Mouse (Mus musculus): ENCODE measurements at regions not wholly inside any gene's neighbourhood (a gene's known extent, or its start where the extent isn't known, plus 50 kb on each side); places are given as distances from the start of the nearest gene placed in this dataset.

GRCm38 (mm10) chr12:49814653-49815052, 429.7 kb downstream of the Gm43517 start:
- no peaks in the 10 kb centered on the region for H3K27me3 ChIP-seq (ENCODE audit: control insufficient read depth, insufficient read depth, low read length)
- TF ChIP-seq POLR2A (IDR thresholded peaks at IDR 0.05; ENCODE audit: borderline replicate concordance, insufficient read depth, low read length) (no peak), CTCF (IDR thresholded peaks at IDR 0.05; ENCODE audit: borderline replicate concordance, insufficient read depth, low read depth, low read length) (no peak)
- no peaks in the 10 kb centered on the region for H3K4me1 ChIP-seq (ENCODE audit: control insufficient read depth, insufficient read depth, low read length)
- no peak overlapping the region for H3K4me3 ChIP-seq (replicated peaks; ENCODE audit: insufficient read depth, low read depth, low read length)
- no peak overlapping the region for H3K27ac ChIP-seq (ENCODE audit: insufficient read depth, low read length)
- DNase-seq, result no peak
- WGBS, result 12% methylated on average over 3 of the region's 3 CpGs

- Histone ChIP-seq H3K4me3 (replicated peaks; ENCODE audit: insufficient read depth, low read depth, low read length) (no peak overlapping the region), H3K27me3 (ENCODE audit: control insufficient read depth, insufficient read depth, low read length) (no peaks in the 10 kb centered on the region), H3K4me1 (ENCODE audit: control insufficient read depth, insufficient read depth, low read length) (no peaks in the 10 kb centered on the region), H3K27ac (ENCODE audit: insufficient read depth, low read length) (no peak overlapping the region)
- TF ChIP-seq CTCF (IDR thresholded peaks at IDR 0.05; ENCODE audit: borderline replicate concordance, insufficient read depth, low read depth, low read length) (no peak), POLR2A (IDR thresholded peaks at IDR 0.05; ENCODE audit: borderline replicate concordance, insufficient read depth, low read length) (no peak)
- WGBS, result 73% methylated on average over 3 of the region's 3 CpGs
- no peak for DNase-seq
Measured at GRCm38 (mm10) chr12:49827769-49828168, 442.8 kb downstream of the Gm43517 start.

- TF ChIP-seq POLR2A (IDR thresholded peaks at IDR 0.05; ENCODE audit: borderline replicate concordance, insufficient read depth, low read length) (no peak), CTCF (IDR thresholded peaks at IDR 0.05; ENCODE audit: borderline replicate concordance, insufficient read depth, low read depth, low read length) (no peak)
- Histone ChIP-seq H3K27ac (ENCODE audit: insufficient read depth, low read length) (no peak overlapping the region), H3K4me1 (ENCODE audit: control insufficient read depth, insufficient read depth, low read length) (no peaks in the 10 kb centered on the region), H3K4me3 (replicated peaks; ENCODE audit: insufficient read depth, low read depth, low read length) (no peak overlapping the region), H3K27me3 (ENCODE audit: control insufficient read depth, insufficient read depth, low read length) (no peaks in the 10 kb centered on the region)
- DNase-seq, result no peak
- WGBS, result 64% methylated on average over 4 of the region's 4 CpGs
Measured at GRCm38 (mm10) chr12:49828553-49828952, 443.6 kb downstream of the Gm43517 start.

- Histone ChIP-seq H3K27me3 (ENCODE audit: control insufficient read depth, insufficient read depth, low read length) (no peaks in the 10 kb centered on the region), H3K4me1 (ENCODE audit: control insufficient read depth, insufficient read depth, low read length) (no peaks in the 10 kb centered on the region), H3K27ac (ENCODE audit: insufficient read depth, low read length) (no peak overlapping the region), H3K4me3 (replicated peaks; ENCODE audit: insufficient read depth, low read depth, low read length) (no peak overlapping the region)
- WGBS, result 54% methylated on average over 4 of the region's 4 CpGs
- no peak for TF ChIP-seq POLR2A (IDR thresholded peaks at IDR 0.05; ENCODE audit: borderline replicate concordance, insufficient read depth, low read length)
- TF ChIP-seq CTCF (IDR thresholded peaks at IDR 0.05; ENCODE audit: borderline replicate concordance, insufficient read depth, low read depth, low read length), result no peak
- peak in 1 of 2 experiments; percentile 1 for DNase-seq
Measured at GRCm38 (mm10) chr12:49830665-49831064, 445.7 kb downstream of the Gm43517 start.

GRCm38 (mm10) chr12:49832118-49832847, 447.3 kb downstream of the Gm43517 start:
- TF ChIP-seq CTCF (IDR thresholded peaks at IDR 0.05; ENCODE audit: borderline replicate concordance, insufficient read depth, low read depth, low read length) (no peak), POLR2A (IDR thresholded peaks at IDR 0.05; ENCODE audit: borderline replicate concordance, insufficient read depth, low read length) (no peak)
- Histone ChIP-seq H3K4me3 (replicated peaks; ENCODE audit: insufficient read depth, low read depth, low read length) (no peak overlapping the region), H3K4me1 (ENCODE audit: control insufficient read depth, insufficient read depth, low read length) (no peaks in the 10 kb centered on the region), H3K27ac (ENCODE audit: insufficient read depth, low read length) (no peak overlapping the region), H3K27me3 (ENCODE audit: control insufficient read depth, insufficient read depth, low read length) (no peaks in the 10 kb centered on the region)
- no peak for DNase-seq
- WGBS, result 57% methylated on average over 3 of the region's 3 CpGs

- Histone ChIP-seq H3K4me1 (ENCODE audit: control insufficient read depth, insufficient read depth, low read length) (no peaks in the 10 kb centered on the region), H3K27ac (ENCODE audit: insufficient read depth, low read length) (no peak overlapping the region), H3K4me3 (replicated peaks; ENCODE audit: insufficient read depth, low read depth, low read length) (no peak overlapping the region), H3K27me3 (ENCODE audit: control insufficient read depth, insufficient read depth, low read length) (no peaks in the 10 kb centered on the region)
- no peak for TF ChIP-seq CTCF (IDR thresholded peaks at IDR 0.05; ENCODE audit: borderline replicate concordance, insufficient read depth, low read depth, low read length)
- TF ChIP-seq POLR2A (IDR thresholded peaks at IDR 0.05; ENCODE audit: borderline replicate concordance, insufficient read depth, low read length), result no peak
- WGBS, result 49% methylated on average over 7 of the region's 7 CpGs
- DNase-seq, result no peak
Measured at GRCm38 (mm10) chr12:49836282-49837070, 451.5 kb downstream of the Gm43517 start.

- TF ChIP-seq CTCF (IDR thresholded peaks at IDR 0.05; ENCODE audit: borderline replicate concordance, insufficient read depth, low read depth, low read length), result no peak
- TF ChIP-seq POLR2A (IDR thresholded peaks at IDR 0.05; ENCODE audit: borderline replicate concordance, insufficient read depth, low read length), result no peak
- WGBS, result 86% methylated on average over 2 of the region's 2 CpGs
- Histone ChIP-seq H3K4me3 (replicated peaks; ENCODE audit: insufficient read depth, low read depth, low read length) (no peak overlapping the region), H3K27ac (ENCODE audit: insufficient read depth, low read length) (no peak overlapping the region), H3K4me1 (ENCODE audit: control insufficient read depth, insufficient read depth, low read length) (no peaks in the 10 kb centered on the region), H3K27me3 (ENCODE audit: control insufficient read depth, insufficient read depth, low read length) (no peaks in the 10 kb centered on the region)
- no peak for DNase-seq
Measured at GRCm38 (mm10) chr12:49885507-49885906, 500.5 kb downstream of the Gm43517 start.

GRCm38 (mm10) chr12:49887246-49887645, 502.3 kb downstream of the Gm43517 start:
- no peak for TF ChIP-seq POLR2A (IDR thresholded peaks at IDR 0.05; ENCODE audit: borderline replicate concordance, insufficient read depth, low read length)
- TF ChIP-seq CTCF (IDR thresholded peaks at IDR 0.05; ENCODE audit: borderline replicate concordance, insufficient read depth, low read depth, low read length), result no peak
- no peak for DNase-seq
- Histone ChIP-seq H3K4me3 (replicated peaks; ENCODE audit: insufficient read depth, low read depth, low read length) (no peak overlapping the region), H3K27ac (ENCODE audit: insufficient read depth, low read length) (no peak overlapping the region), H3K4me1 (ENCODE audit: control insufficient read depth, insufficient read depth, low read length) (no peaks in the 10 kb centered on the region), H3K27me3 (ENCODE audit: control insufficient read depth, insufficient read depth, low read length) (no peaks in the 10 kb centered on the region)
- 91% methylated on average over 2 of the region's 2 CpGs for WGBS

Measured in cerebellum, adult 2 months (tissue).